Mouse (Mus musculus) hindbrain, embryonic 12.5 days (tissue): ENCODE results near the gene Paf1. TPM values are rescaled to one million over a fixed set of nuclear protein-coding genes. Genes with fewer than 3 reads are reported as not detected.

Experiments used
- ATAC-seq: fragments of 200-750 bp; cut with Nextera tagmentation; 2 replicates; pipeline ENCODE4 v1.8.0; 2017; ENCODE audit warnings: moderate TSS enrichment; ENCODE audit not compliant: low FRiP score
- H3K27ac ChIP-seq: fragments of 300-500 bp; sonication (generic); 2 replicates; pipeline ENCODE4 v1.5.1; 2016; ENCODE audit warnings: mild to moderate bottlenecking
- H3K27me3 ChIP-seq: fragments of 300-500 bp; sonication (generic); 2 replicates; pipeline ENCODE4 v1.6.1; 2016; ENCODE audit warnings: mild to moderate bottlenecking
- H3K36me3 ChIP-seq: fragments of 300-500 bp; sonication (generic); 2 replicates; pipeline ENCODE4 v1.6.1; 2016; ENCODE audit warnings: mild to moderate bottlenecking
- H3K4me1 ChIP-seq: fragments of 300-500 bp; sonication (generic); 2 replicates; pipeline ENCODE4 v1.6.1; 2016
- H3K4me2 ChIP-seq: fragments of 300-500 bp; sonication (generic); replicated peaks from 2 replicates; pipeline ENCODE4 v1.6.1; 2016; ENCODE audit warnings: mild to moderate bottlenecking
- H3K4me3 ChIP-seq: fragments of 300-500 bp; sonication (generic); 2 replicates; pipeline ENCODE4 v1.5.1; 2016; ENCODE audit warnings: mild to moderate bottlenecking
- H3K9ac ChIP-seq: fragments of 300-500 bp; sonication (generic); 2 replicates; pipeline ENCODE4 v1.6.1; 2016; ENCODE audit warnings: mild to moderate bottlenecking, moderate library complexity
- H3K9me3 ChIP-seq: fragments of 300-500 bp; sonication (generic); replicated peaks from 2 replicates; pipeline ENCODE4 v1.6.1; 2016; ENCODE audit warnings: mild to moderate bottlenecking
- WGBS: fragments of 180-500 bp; shearing (Covaris S2); methylation state at CpG from one replicate; pipeline ENCODE4 v1.1.7; 2016; 5-methylcytosine and 5-hydroxymethylcytosine counted together
- polyA plus RNA-seq: library from polyadenylated mRNA; unstranded; fragments of >200 nt; fragmentation: Nextera tagmentation; extraction: Ambion mirVana; gene quantifications from 2 replicates; pipeline ENCODE4 v1.2.1, GENCODE M21; 2016

The Paf1 gene
- polyA plus RNA-seq, 1 experiment from 2014 or later: 85.9 TPM

GRCm38 (mm10) chr7:28446446-28446845 lies 53.7 kb downstream of the Paf1 start:
- no peak for ATAC-seq
- no peak overlapping the region for H3K4me2 ChIP-seq
- H3K9ac ChIP-seq: no peak overlapping the region
- H3K27ac ChIP-seq: no peak overlapping the region
- H3K9me3 ChIP-seq: no peaks in the 10 kb centered on the region
- no peaks in the 10 kb centered on the region for H3K27me3 ChIP-seq
- H3K4me1 ChIP-seq: peaks cover 5% of the 10 kb centered on the region
- no peaks in the 10 kb centered on the region for H3K36me3 ChIP-seq
- 8% methylated on average over 12 of the region's 12 CpGs for WGBS
- no peak overlapping the region for H3K4me3 ChIP-seq

- no peaks in the 10 kb centered on the region for H3K9me3 ChIP-seq
- no peak overlapping the region for H3K27ac ChIP-seq
- no peaks in the 10 kb centered on the region for H3K36me3 ChIP-seq
- no peak overlapping the region for H3K4me2 ChIP-seq
- peaks cover 5% of the 10 kb centered on the region for H3K4me1 ChIP-seq
- 17% methylated on average over 12 of the region's 12 CpGs for WGBS
- H3K4me3 ChIP-seq: no peak overlapping the region
- H3K9ac ChIP-seq: no peak overlapping the region
- H3K27me3 ChIP-seq: no peaks in the 10 kb centered on the region
- no peak for ATAC-seq
These were observed 54.5 kb downstream of the Paf1 start for GRCm38 (mm10) chr7:28447101-28447830.

GRCm38 (mm10) chr7:28447865-28448820 lies 55.4 kb downstream of the Paf1 start:
- Histone ChIP-seq H3K27ac (no peak overlapping the region), H3K4me1 (peaks cover 11% of the 10 kb centered on the region), H3K9ac (no peak overlapping the region), H3K4me3 (no peak overlapping the region), H3K4me2 (no peak overlapping the region), H3K27me3 (no peaks in the 10 kb centered on the region), H3K9me3 (no peaks in the 10 kb centered on the region), H3K36me3 (no peaks in the 10 kb centered on the region)
- WGBS: 66% methylated on average over 13 of the region's 13 CpGs
- no peak for ATAC-seq

Other genes starting within 250 kb of the Paf1 start
- gene Fbl, start 223.2 kb upstream of the Paf1 start, polyA plus RNA-seq: 115 and 120 TPM in 2 replicates
- gene Dyrk1b, start 213.5 kb upstream of the Paf1 start, polyA plus RNA-seq: 21.5 and 21.7 TPM in 2 replicates
- 19.3 and 20.0 TPM in 2 replicates for gene Eid2, start 125.1 kb upstream of the Paf1 start, polyA plus RNA-seq
- gene Eid2b, start 115.2 kb upstream of the Paf1 start, polyA plus RNA-seq: 26.7 and 28.4 TPM in 2 replicates
- gene Selenov, start 101.8 kb upstream of the Paf1 start, polyA plus RNA-seq: 0.34 and 0.82 TPM in 2 replicates
- 56.6 and 58.9 TPM in 2 replicates for gene Dll3, start 90.7 kb upstream of the Paf1 start, polyA plus RNA-seq
- gene Timm50, start 80.9 kb upstream of the Paf1 start, polyA plus RNA-seq: 142 and 160 TPM in 2 replicates
- gene Supt5, start 54.2 kb upstream of the Paf1 start, polyA plus RNA-seq: 105 and 112 TPM in 2 replicates
- 514 and 573 TPM in 2 replicates for gene Rps16, start 42.3 kb upstream of the Paf1 start, polyA plus RNA-seq
- gene Plekhg2, start 20.4 kb upstream of the Paf1 start, polyA plus RNA-seq: 71.7 and 74.9 TPM in 2 replicates
- 6.3 and 7.3 TPM in 2 replicates for gene Zfp36, start 12.7 kb upstream of the Paf1 start, polyA plus RNA-seq
- gene Med29, start 243 bp upstream of the Paf1 start, polyA plus RNA-seq: 39.6 and 42.2 TPM in 2 replicates
- 5.9 and 6.5 TPM in 2 replicates for gene Gmfg, start 44.5 kb downstream of the Paf1 start, polyA plus RNA-seq
- 14.0 and 15.9 TPM in 2 replicates for gene Lrfn1, start 59.0 kb downstream of the Paf1 start, polyA plus RNA-seq
- gene Ifnl2, start 117.5 kb downstream of the Paf1 start, polyA plus RNA-seq: not detected in 2 replicates
- gene Ifnl3, start 129.9 kb downstream of the Paf1 start, polyA plus RNA-seq: not detected in 2 replicates
- not detected in 2 replicates for gene Sycn, start 147.9 kb downstream of the Paf1 start, polyA plus RNA-seq
- not detected in 2 replicates for gene Nccrp1, start 154.3 kb downstream of the Paf1 start, polyA plus RNA-seq
- gene Samd4b, start 205.2 kb downstream of the Paf1 start, polyA plus RNA-seq: 35.6 and 38.6 TPM in 2 replicates
- 31.8 and 34.3 TPM in 2 replicates for gene Pak4, start 205.2 kb downstream of the Paf1 start, polyA plus RNA-seq
- 0.12 TPM in 1 of 2 replicates, not detected in the other for gene Acp7, start 238.4 kb downstream of the Paf1 start, polyA plus RNA-seq